Mouse (Mus musculus) stomach, postnatal 0 days (tissue): ENCODE measurements around the gene Wdr63.

ENCODE experiments used
- CTCF ChIP-seq: IDR thresholded peaks from 2 replicates; pipeline ENCODE4 v1.5.1; 2016; ENCODE audit warnings: antibody characterized with exemption, low read depth, mild to moderate bottlenecking, moderate library complexity
- EP300 ChIP-seq: optimal IDR thresholded peaks from 2 replicates; pipeline ENCODE3; 2016; ENCODE audit warnings: antibody characterized with exemption

- no peak for TF ChIP-seq EP300
- no peak for TF ChIP-seq CTCF
Observed at GRCm38 (mm10) chr3:146140276-146140675, 32.3 kb upstream of the Wdr63 start.
